Mouse (Mus musculus): Measurements from ENCODE around the gene Fmo4. TPM values are rescaled to one million over a fixed set of nuclear protein-coding genes. Genes with fewer than 3 reads are reported as not detected.

Gene Fmo4
- 0.20 and 0.32 TPM in 2 replicates for polyA plus RNA-seq (2016; fragmentation: Nextera tagmentation; extraction: Ambion mirVana)

DNA sequence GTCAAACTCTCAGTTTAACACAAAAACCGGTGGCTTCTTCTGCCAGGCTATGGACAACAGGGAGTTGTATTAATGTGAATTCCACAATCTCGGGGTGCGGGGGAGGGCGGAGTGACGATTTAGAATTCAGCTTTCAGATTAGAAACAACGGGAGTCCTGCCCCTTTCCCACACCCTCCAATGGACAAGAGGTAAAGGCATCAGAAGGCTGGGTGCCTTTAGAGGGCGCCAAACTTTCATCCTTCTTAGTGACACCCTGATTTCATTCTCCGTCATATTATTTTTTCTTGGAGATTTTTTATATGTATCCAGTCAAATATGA lies at the start of gene Fmo4:
Gene Fmo4, minus strand, starts transcription at position 137 of the 321 bp plus-strand sequence.
- Histone ChIP-seq H3K9me3 (no peaks in the 10 kb centered on the region), H3K4me1 (no peaks in the 10 kb centered on the region), H3K9ac (no peak within 1 kb of the TSS), H3K27ac (no peak within 1 kb of the TSS), H3K4me2 (replicated peaks) (no peak within 1 kb of the TSS), H3K27me3 (replicated peaks) (no peaks in the 10 kb centered on the region), H3K4me3 (no peak within 1 kb of the TSS), H3K36me3 (no peaks in the 10 kb centered on the region)
- no peak for ATAC-seq (ENCODE audit: low FRiP score, low read depth)
- 49% methylated on average over 8 of the region's 8 CpGs for WGBS

DNA sequence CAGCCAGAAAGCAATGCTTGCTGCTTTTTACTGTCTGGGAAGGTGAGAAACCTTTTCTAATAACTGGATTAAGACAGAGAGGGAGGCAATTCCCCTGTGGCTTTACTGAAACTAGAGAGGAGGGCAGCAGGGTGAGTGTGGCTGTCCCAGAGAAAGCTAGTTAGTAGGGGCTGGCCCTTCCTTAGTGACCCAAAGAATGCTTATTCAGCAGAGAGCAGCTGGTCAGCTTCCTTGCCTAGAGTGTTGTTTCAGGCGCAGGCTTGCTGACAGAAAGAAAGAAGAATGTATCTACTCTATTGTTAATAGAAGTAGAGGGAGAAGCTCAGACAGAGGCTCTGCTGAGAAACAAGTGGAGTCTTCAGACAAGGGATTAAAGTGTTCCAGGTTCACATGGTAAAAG lies 48.6 kb upstream of the Fmo4 start:
- Histone ChIP-seq H3K9me3 (no peaks in the 10 kb centered on the region), H3K4me3 (no peak overlapping the region), H3K27me3 (replicated peaks) (no peaks in the 10 kb centered on the region), H3K4me2 (replicated peaks) (no peak overlapping the region), H3K27ac (no peak overlapping the region), H3K9ac (no peak overlapping the region), H3K4me1 (0 out of 2 replicates have a peak, but pooled peaks cover 7% of the 10 kb centered on the region), H3K36me3 (no peaks in the 10 kb centered on the region)
- 21% methylated on average over 1 of the region's 1 CpGs for WGBS
- no peak for ATAC-seq (ENCODE audit: low FRiP score, low read depth)

DNA sequence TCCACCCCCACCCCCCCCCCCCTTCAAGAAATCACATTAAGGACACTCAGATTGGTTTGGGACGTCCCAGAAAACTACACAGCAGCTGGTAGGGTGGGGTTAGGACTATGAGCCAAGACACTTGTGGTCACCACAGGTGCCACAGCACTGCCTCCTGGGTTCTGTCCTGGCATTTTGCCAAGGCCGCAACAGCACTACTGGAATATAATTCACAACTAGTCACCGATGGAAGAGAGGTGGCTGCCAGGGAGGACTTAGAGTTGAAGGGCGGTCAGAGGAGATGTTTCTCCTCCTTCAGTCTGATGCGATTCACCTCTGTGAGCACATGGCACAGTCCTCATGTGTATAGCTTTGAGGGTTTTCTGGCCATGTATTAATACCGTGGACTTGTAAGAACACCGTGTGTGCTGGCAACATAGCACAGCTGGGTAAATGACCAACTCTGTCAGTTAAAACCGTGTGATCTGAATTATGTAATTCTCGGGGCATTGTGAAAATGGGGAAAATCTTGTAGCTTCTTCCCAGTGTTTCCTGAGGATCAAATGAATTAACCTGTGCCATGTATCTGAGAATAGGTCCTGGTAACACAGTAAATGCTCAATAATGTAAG lies 46.3 kb upstream of the Fmo4 start:
- no peaks in the 10 kb centered on the region for H3K36me3 ChIP-seq
- H3K9ac ChIP-seq = no peak overlapping the region
- 0 out of 2 replicates have a peak, but pooled peaks cover 7% of the 10 kb centered on the region for H3K4me1 ChIP-seq
- H3K4me2 ChIP-seq (replicated peaks) = no peak overlapping the region
- no peaks in the 10 kb centered on the region for H3K9me3 ChIP-seq
- no peak overlapping the region for H3K4me3 ChIP-seq
- peak; percentile 65 for ATAC-seq (ENCODE audit: low FRiP score, low read depth)
- 79% methylated on average over 9 of the region's 9 CpGs for WGBS
- no peaks in the 10 kb centered on the region for H3K27me3 ChIP-seq (replicated peaks)
- H3K27ac ChIP-seq = no peak overlapping the region

DNA sequence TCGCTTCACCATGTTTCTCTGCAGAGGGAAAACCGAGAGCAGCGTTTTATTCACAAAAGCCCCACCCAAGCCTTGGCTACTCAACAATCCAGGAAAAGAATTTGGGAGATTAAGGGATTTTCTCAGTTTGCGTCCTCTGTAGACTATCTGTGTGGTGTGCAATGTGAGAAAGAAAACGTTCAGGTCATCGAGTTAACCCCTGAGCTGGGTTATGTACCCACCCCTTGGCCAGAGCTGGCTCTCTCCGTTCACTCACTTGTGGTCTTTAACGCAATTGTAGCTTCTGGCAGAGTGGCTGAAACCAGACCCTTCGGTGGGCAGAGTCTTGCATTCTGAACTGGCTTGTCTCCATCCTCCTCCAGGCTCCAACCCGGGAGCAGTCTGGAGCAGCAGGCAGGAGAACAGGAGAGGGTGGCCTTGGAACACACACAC lies 45.8 kb upstream of the Fmo4 start:
- no peaks in the 10 kb centered on the region for H3K27me3 ChIP-seq (replicated peaks)
- H3K36me3 ChIP-seq = no peaks in the 10 kb centered on the region
- peak; percentile 15; the same call in 1 of the 2 replicates for ATAC-seq (ENCODE audit: low FRiP score, low read depth)
- no peaks in the 10 kb centered on the region for H3K9me3 ChIP-seq
- WGBS = 78% methylated on average over 10 of the region's 10 CpGs
- H3K9ac ChIP-seq = no peak overlapping the region
- 0 out of 2 replicates have a peak, but pooled peaks cover 7% of the 10 kb centered on the region for H3K4me1 ChIP-seq
- H3K27ac ChIP-seq = no peak overlapping the region
- H3K4me3 ChIP-seq = no peak overlapping the region
- no peak overlapping the region; the same call in 1 of the 2 replicates for H3K4me2 ChIP-seq (replicated peaks)

DNA sequence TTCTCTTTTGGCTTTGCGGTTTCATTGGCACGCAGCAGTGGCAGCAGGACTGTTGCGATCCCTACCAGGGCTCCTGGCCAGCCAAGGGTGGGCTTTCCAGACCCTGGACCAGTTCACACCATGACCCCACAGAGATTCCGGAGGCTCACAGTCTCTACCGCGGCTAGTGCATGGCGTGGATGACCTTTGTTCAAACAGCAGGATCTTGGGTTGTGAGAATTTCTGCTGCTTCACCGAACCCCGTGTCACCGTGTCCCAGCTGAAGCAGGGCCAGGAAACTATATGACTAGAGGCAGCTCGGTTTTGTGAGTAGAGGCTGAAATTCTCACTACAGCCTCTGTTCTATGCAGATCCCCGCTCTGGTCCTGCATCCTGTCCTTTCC lies 45.0 kb upstream of the Fmo4 start:
- H3K4me3 ChIP-seq = no peak overlapping the region

DNA sequence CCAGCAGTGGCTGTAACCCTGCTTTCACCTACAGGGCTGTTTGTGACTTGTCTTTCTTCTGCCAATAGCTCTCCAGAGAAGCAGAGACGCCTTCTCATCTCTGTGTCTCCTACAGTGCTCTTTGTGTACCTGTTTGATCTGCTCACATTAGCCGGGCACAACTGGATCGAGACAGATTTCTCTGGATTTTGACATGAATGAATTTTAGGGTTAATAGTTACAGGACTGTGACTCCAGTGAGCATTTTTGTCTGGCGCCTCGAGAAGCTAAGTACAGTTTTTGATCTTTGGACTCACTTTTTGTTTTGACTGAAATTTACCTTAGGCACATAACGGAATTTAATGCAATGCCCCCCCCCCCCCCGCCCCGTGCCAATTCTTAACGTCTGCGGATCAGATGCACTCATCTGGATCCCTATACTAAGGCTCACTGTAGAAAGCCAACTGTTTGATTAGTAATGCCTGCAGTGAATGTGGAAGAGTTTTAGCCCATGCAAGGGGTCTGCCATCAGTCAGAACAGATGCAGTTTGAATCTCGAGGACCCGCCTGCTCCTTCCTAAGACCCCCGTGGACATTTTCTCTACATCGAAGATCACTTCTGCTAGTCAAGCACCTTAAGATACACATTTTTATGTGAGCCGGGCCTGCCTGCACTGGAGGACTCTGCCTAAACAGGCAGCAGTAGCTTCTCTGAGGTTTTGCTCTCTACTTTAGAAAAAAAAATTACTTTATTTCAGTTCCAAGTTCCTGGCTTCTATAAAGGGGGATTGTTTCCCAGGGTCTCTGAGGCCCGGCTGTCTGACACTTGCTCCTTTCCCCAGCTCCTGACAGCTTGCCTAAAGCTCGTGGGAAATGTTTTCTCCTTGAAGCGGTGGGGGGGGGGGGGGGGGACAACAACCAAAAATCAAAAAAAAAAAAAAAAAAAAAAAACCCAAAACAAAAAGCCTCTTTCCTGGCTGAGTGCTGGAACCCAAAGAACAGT lies 44.3 kb upstream of the Fmo4 start:
- WGBS = 75% methylated on average over 17 of the region's 18 CpGs
- Histone ChIP-seq H3K27me3 (replicated peaks) (no peaks in the 10 kb centered on the region), H3K4me3 (no peak overlapping the region), H3K27ac (no peak overlapping the region), H3K9me3 (no peaks in the 10 kb centered on the region), H3K4me2 (replicated peaks) (peak overlapping the region; percentile 15; the same call in 1 of the 2 replicates), H3K9ac (no peak overlapping the region), H3K36me3 (no peaks in the 10 kb centered on the region), H3K4me1 (0 out of 2 replicates have a peak, but pooled peaks cover 7% of the 10 kb centered on the region)
- no peak for ATAC-seq (ENCODE audit: low FRiP score, low read depth)

More for the DNA sequence above, 45.0 kb upstream of the Fmo4 start:
- Histone ChIP-seq H3K27me3 (replicated peaks) (no peaks in the 10 kb centered on the region), H3K27ac (no peak overlapping the region), H3K9ac (no peak overlapping the region), H3K4me1 (0 out of 2 replicates have a peak, but pooled peaks cover 7% of the 10 kb centered on the region), H3K4me2 (replicated peaks) (peak overlapping the region; percentile 15; the same call in 1 of the 2 replicates), H3K9me3 (no peaks in the 10 kb centered on the region), H3K36me3 (no peaks in the 10 kb centered on the region)
- peak; percentile 31; the same call in 1 of the 2 replicates for ATAC-seq (ENCODE audit: low FRiP score, low read depth)
- 59% methylated on average over 12 of the region's 12 CpGs for WGBS

DNA sequence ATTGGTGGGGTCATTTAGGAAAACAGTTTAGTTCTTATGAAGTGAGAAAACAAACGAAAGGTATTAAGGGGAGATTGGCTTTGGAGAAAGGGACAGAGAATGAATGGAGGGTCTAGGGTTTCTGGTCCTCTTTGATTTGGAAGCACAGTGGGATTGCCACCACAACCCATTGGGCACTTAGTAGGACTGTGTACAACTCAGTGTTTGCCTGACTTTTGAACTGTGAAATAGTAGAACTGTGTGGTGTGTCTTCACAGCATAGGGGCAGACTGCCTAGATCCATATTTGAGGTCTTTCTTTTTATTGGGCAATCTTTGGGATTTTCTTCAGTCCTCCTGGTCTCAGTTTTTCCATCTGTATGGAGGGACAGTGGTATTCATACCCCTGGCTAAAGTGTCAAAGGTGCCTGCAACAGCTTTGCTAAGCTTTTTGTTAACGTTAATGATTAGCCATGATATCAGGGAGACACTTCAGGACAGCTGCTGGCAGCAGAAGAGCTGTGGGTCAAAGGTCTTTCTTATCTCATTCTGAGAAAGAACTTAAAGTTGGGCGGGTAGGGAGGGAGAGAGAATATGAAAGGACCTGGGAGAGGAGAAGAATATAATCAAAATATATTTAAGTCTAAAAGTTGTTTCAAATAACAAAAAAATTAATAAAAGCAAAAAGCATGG lies 40.2 kb upstream of the Fmo4 start:
- no peak overlapping the region for H3K4me2 ChIP-seq (replicated peaks)
- ATAC-seq (ENCODE audit: low FRiP score, low read depth) = no peak
- 84% methylated on average over 3 of the region's 3 CpGs for WGBS
- H3K4me3 ChIP-seq = no peak overlapping the region
- no peaks in the 10 kb centered on the region for H3K4me1 ChIP-seq
- H3K27ac ChIP-seq = no peak overlapping the region
- H3K36me3 ChIP-seq = no peaks in the 10 kb centered on the region
- no peak overlapping the region for H3K9ac ChIP-seq
- no peaks in the 10 kb centered on the region for H3K27me3 ChIP-seq (replicated peaks)
- H3K9me3 ChIP-seq = no peaks in the 10 kb centered on the region

DNA sequence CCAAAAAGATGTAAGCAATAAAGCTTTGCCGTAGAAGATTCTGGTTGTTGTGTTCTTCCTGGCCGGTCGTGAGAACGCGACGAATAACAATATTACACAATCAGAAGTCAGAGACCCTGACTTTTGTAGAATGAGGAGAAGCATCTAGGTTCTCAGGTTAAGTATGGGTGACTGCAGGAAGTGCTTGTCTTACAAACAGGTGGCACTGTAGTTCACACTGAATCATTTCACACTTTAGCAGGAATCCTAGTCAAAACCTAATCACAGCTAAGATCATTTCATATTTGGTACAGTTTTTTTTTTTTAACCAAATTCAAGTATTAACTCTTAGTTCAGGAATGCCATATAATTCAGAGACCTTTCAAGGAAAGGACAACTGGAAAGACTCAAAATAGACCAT lies 33.8 kb upstream of the Fmo4 start:
- Histone ChIP-seq H3K4me3 (no peak overlapping the region), H3K4me2 (replicated peaks) (no peak overlapping the region), H3K4me1 (no peaks in the 10 kb centered on the region), H3K9ac (no peak overlapping the region), H3K27me3 (replicated peaks) (no peaks in the 10 kb centered on the region), H3K36me3 (no peaks in the 10 kb centered on the region), H3K9me3 (no peaks in the 10 kb centered on the region), H3K27ac (no peak overlapping the region)
- whole genome bisulfite sequencing = 98% methylated on average over 6 of the region's 6 CpGs
- no peak for ATAC-seq (ENCODE audit: low FRiP score, low read depth)

DNA sequence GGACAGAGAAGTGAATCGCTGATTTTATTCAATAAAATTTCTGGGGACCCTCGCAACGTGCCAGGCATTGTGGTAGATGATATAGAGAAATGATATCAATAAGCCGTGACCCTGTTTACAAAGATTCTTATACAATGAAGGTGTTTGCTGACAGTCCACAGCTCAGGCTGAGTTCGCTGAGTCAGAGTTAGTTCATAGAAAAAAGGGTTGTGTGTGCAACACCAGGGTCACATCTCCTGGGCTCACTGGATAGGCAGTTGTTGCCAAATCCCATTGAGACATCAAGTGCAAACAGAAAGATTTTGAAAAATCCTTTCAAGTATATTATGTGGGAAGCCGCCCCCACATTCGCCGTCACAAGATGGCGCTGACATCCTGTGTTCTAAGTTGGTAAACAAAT lies 26.4 kb upstream of the Fmo4 start:
- no peak overlapping the region for H3K4me2 ChIP-seq (replicated peaks)

DNA sequence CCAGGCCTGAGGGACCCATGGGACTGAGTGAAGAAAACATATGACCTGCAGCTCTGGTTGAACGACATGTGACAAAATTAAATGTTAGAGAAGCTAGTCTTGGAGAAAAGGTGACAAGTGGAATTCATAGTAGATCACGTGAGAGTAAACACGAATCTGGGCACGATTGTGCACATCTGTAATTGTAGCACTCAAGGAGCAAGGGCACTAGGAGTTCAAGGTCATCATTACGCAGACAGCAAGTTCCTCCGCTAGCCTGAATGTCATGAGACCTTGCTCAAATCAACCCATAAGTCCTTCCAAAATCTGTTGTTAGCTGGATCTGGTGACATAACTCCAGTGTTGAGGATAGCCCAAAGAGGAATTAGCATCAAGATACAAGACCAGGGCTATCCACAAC lies 25.2 kb upstream of the Fmo4 start:
- H3K4me3 ChIP-seq = no peak overlapping the region
- WGBS = 94% methylated on average over 6 of the region's 6 CpGs
- ATAC-seq (ENCODE audit: low FRiP score, low read depth) = no peak

More for the DNA sequence above, 26.4 kb upstream of the Fmo4 start:
- H3K9ac ChIP-seq = no peak overlapping the region
- no peak for ATAC-seq (ENCODE audit: low FRiP score, low read depth)
- WGBS = 93% methylated on average over 9 of the region's 9 CpGs
- H3K27me3 ChIP-seq (replicated peaks) = no peaks in the 10 kb centered on the region
- H3K9me3 ChIP-seq = no peaks in the 10 kb centered on the region
- H3K36me3 ChIP-seq = no peaks in the 10 kb centered on the region
- no peak overlapping the region for H3K27ac ChIP-seq
- no peaks in the 10 kb centered on the region for H3K4me1 ChIP-seq
- H3K4me3 ChIP-seq = no peak overlapping the region

DNA sequence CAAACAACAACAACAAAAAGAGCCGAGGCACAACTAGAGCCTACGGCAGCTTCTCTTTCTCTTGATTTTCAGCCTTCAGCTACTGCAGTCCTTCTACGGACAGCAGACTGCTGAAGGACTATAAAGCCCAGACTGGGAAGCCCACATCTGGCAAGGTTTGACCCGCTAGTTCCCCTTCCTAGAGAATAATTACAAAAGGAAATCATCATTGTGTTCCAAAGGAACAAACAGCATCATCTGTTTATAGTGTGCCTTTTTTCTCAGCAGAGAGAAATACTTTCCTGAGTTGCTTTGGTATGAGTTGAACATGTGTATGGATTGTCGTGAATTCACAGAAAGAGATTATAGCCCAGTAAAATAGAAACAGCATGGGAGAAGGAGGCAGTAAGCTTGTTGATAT lies 20.6 kb upstream of the Fmo4 start:
- no peak overlapping the region for H3K9ac ChIP-seq
- no peaks in the 10 kb centered on the region for H3K9me3 ChIP-seq
- H3K4me3 ChIP-seq = no peak overlapping the region
- H3K4me2 ChIP-seq (replicated peaks) = no peak overlapping the region
- H3K36me3 ChIP-seq = no peaks in the 10 kb centered on the region
- H3K27ac ChIP-seq = no peak overlapping the region
- ATAC-seq (ENCODE audit: low FRiP score, low read depth) = no peak
- no peaks in the 10 kb centered on the region for H3K27me3 ChIP-seq (replicated peaks)
- WGBS = 84% methylated on average over 5 of the region's 5 CpGs
- peaks cover 8% of the 10 kb centered on the region for H3K4me1 ChIP-seq

More for the DNA sequence above, 25.2 kb upstream of the Fmo4 start:
- no peak overlapping the region for H3K9ac ChIP-seq
- no peaks in the 10 kb centered on the region for H3K36me3 ChIP-seq
- H3K4me1 ChIP-seq = no peaks in the 10 kb centered on the region
- H3K27me3 ChIP-seq (replicated peaks) = no peaks in the 10 kb centered on the region
- H3K27ac ChIP-seq = no peak overlapping the region
- no peaks in the 10 kb centered on the region for H3K9me3 ChIP-seq
- no peak overlapping the region for H3K4me2 ChIP-seq (replicated peaks)

DNA sequence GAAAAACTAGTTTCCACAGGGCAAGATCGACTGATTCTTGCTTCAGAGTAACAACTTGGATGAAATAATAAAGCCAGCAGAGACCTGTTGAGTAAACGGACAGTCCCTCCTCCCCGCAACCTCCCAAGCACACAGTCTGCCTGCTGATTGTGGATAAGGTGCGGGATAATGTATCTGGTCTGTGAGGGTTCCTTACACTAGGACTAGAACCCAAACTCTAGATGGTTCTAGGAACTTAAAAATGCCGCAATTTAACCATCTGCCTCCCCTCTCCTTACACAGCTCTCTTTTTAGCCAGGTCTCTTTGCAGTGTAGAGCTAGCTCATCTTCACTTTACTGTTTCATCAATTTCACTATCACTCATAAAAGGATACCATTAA lies 18.8 kb upstream of the Fmo4 start:
- Histone ChIP-seq H3K9me3 (no peaks in the 10 kb centered on the region; the same call in 1 of the 2 replicates), H3K9ac (no peak overlapping the region), H3K4me3 (no peak overlapping the region), H3K27me3 (replicated peaks) (no peaks in the 10 kb centered on the region), H3K27ac (no peak overlapping the region; the same call in 1 of the 2 replicates), H3K4me2 (replicated peaks) (peak overlapping the region; percentile 41), H3K4me1 (peaks cover 8% of the 10 kb centered on the region), H3K36me3 (no peaks in the 10 kb centered on the region)
- WGBS = 24% methylated on average over 5 of the region's 5 CpGs
- ATAC-seq (ENCODE audit: low FRiP score, low read depth) = peak; percentile 77
